Mouse (Mus musculus): Measurements from ENCODE around the gene Hist1h4k. TPM values are rescaled to one million over a fixed set of nuclear protein-coding genes. Genes with fewer than 3 reads are reported as not detected.
"Not testable (repeated sequence)": the region's sequence is repeated elsewhere in the genome, so short reads cannot be mapped to it uniquely, and the experiment has no call there.

Hist1h4k gene
- total RNA-seq, 2 experiments from 2014 or later: 311 to 320 TPM

- intact Hi-C loops (cut with DNase I): no loop called here
- peak; percentile 75 to 91 for DNase-seq (ENCODE audit: low spot score in 2 of 2)
These were observed 28.8 kb upstream of the Hist1h4k start for GRCm38 (mm10) chr13:21778814-21779766.

- DNase-seq (ENCODE audit: low spot score in 2 of 2): no peak
- intact Hi-C loops (cut with DNase I): no loop called here
These were observed 5.4 kb upstream of the Hist1h4k start for GRCm38 (mm10) chr13:21755707-21756106.

- peak in 1 of 2 experiments; percentile 31 for DNase-seq (ENCODE audit: low spot score in 2 of 2)
- intact Hi-C loops (cut with DNase I): not testable (repeated sequence)
These were observed 4.1 kb upstream of the Hist1h4k start for GRCm38 (mm10) chr13:21754294-21755001.

- intact Hi-C loops (cut with DNase I): not testable (repeated sequence)
- DNase-seq (ENCODE audit: low spot score in 2 of 2): peak; percentile 82 to 93
These were observed 3.4 kb upstream of the Hist1h4k start, which contains the start of the genes Hist1h2ak and Hist1h2bn for GRCm38 (mm10) chr13:21753524-21754285. TSS of gene Hist1h2ak (minus strand) at chr13:21753827. TSS of gene Hist1h2bn (plus strand) at chr13:21754123.

- no peak for DNase-seq (ENCODE audit: low spot score in 2 of 2)
- intact Hi-C loops (cut with DNase I): no loop called here
These were observed 2.8 kb upstream of the Hist1h4k start for GRCm38 (mm10) chr13:21753051-21753523.

GRCm38 (mm10) chr13:21752356-21752755, 2.1 kb upstream of the Hist1h4k start:
- intact Hi-C loops (cut with DNase I): no loop called here
- DNase-seq (ENCODE audit: low spot score in 2 of 2): no peak

GRCm38 (mm10) chr13:21751827-21752226, 1.5 kb upstream of the Hist1h4k start:
- DNase-seq (ENCODE audit: low spot score in 2 of 2): no peak
- intact Hi-C loops (cut with DNase I): no loop called here

- intact Hi-C loops (cut with DNase I): no loop called here
- DNase-seq (ENCODE audit: low spot score in 2 of 2): no peak
These were observed 1.1 kb upstream of the Hist1h4k start for GRCm38 (mm10) chr13:21751417-21751816.

- DNase-seq (ENCODE audit: low spot score in 2 of 2): no peak
- intact Hi-C loops (cut with DNase I): loop anchor here (1.0 kb wide), 1 partner anchor 14 kb away; the partner anchor contains the start of gene Hist1h4j
These were observed 732 bp downstream of the Hist1h4k start for GRCm38 (mm10) chr13:21749387-21750158.

GRCm38 (mm10) chr13:21745006-21745405, 5.3 kb downstream of the Hist1h4k start:
- DNase-seq (ENCODE audit: low spot score in 2 of 2): no peak
- intact Hi-C loops (cut with DNase I): no loop called here

GRCm38 (mm10) chr13:21734906-21735767, 15.2 kb downstream of the Hist1h4k start, which contains the start of gene Hist1h4j:
TSS of gene Hist1h4j (plus strand) at chr13:21735064.
- DNase-seq (ENCODE audit: low spot score in 2 of 2): peak; percentile 68 to 79
- intact Hi-C loops (cut with DNase I): loop anchor here (1.0 kb wide), 1 partner anchor 15 kb away; the partner anchor contains the start of gene Hist1h4k

GRCm38 (mm10) chr13:21734010-21734905, 16.0 kb downstream of the Hist1h4k start:
- intact Hi-C loops (cut with DNase I): no loop called here
- DNase-seq (ENCODE audit: low spot score in 2 of 2): peak; percentile 77 to 82

- intact Hi-C loops (cut with DNase I): loop anchor here (2.0 kb wide), 1 partner anchor 19 kb away; no protein-coding TSS in a partner anchor
- DNase-seq (ENCODE audit: low spot score in 2 of 2): no peak
These were observed 16.8 kb downstream of the Hist1h4k start for GRCm38 (mm10) chr13:21733466-21733865.

- DNase-seq (ENCODE audit: low spot score in 2 of 2): no peak
- intact Hi-C loops (cut with DNase I): no loop called here
These were observed 20.8 kb downstream of the Hist1h4k start for GRCm38 (mm10) chr13:21729544-21729943.

- DNase-seq (ENCODE audit: low spot score in 2 of 2): no peak
These were observed 22.2 kb downstream of the Hist1h4k start for GRCm38 (mm10) chr13:21727948-21728572.

More at GRCm38 (mm10) chr13:21727948-21728572, 22.2 kb downstream of the Hist1h4k start:
- intact Hi-C loops (cut with DNase I): no loop called here

All from left cerebral cortex, postnatal 14 days (tissue).